Mouse (Mus musculus): ENCODE results near the gene Skiv2l. TPM values are rescaled to one million over a fixed set of nuclear protein-coding genes. Genes with fewer than 3 reads are reported as not detected.
"Not testable (repeated sequence)": the region's sequence is repeated elsewhere in the genome, so short reads cannot be mapped to it uniquely, and the experiment has no call there.

Skiv2l gene
- polyA plus RNA-seq, 1 experiment from 2014 or later, result 57.1 TPM

GRCm38 (mm10) chr17:34804301-34804700 lies 45.7 kb downstream of the Skiv2l start, which contains the start of gene Cyp21a1:
TSS of gene Cyp21a1 (minus strand) at chr17:34804561.
- DNase-seq (ENCODE audit: low spot score); H3K9me3 ChIP-seq; H3K27me3 ChIP-seq (replicated peaks; ENCODE audit: low read depth, poor library complexity, severe bottlenecking); H3K4me1 ChIP-seq; H3K4me3 ChIP-seq; H3K27ac ChIP-seq (replicated peaks); H3K36me3 ChIP-seq (replicated peaks): not testable (repeated sequence)
- WGBS, result 81% methylated on average over 6 of the region's 6 CpGs

- not testable (repeated sequence) for H3K36me3 ChIP-seq (replicated peaks); H3K4me3 ChIP-seq; DNase-seq (ENCODE audit: low spot score); H3K4me1 ChIP-seq; H3K27ac ChIP-seq (replicated peaks); H3K27me3 ChIP-seq (replicated peaks; ENCODE audit: low read depth, poor library complexity, severe bottlenecking); H3K9me3 ChIP-seq
- 92% methylated on average over 6 of the region's 6 CpGs for WGBS
These were observed 46.6 kb downstream of the Skiv2l start for GRCm38 (mm10) chr17:34803367-34803766.

- 94% methylated on average over 9 of the region's 9 CpGs for whole genome bisulfite sequencing
- DNase-seq (ENCODE audit: low spot score); H3K27me3 ChIP-seq (replicated peaks; ENCODE audit: low read depth, poor library complexity, severe bottlenecking); H3K9me3 ChIP-seq; H3K4me1 ChIP-seq; H3K4me3 ChIP-seq; H3K36me3 ChIP-seq (replicated peaks); H3K27ac ChIP-seq (replicated peaks): not testable (repeated sequence)
These were observed 47.3 kb downstream of the Skiv2l start for GRCm38 (mm10) chr17:34802756-34803155.

GRCm38 (mm10) chr17:34800781-34801305 lies 49.2 kb downstream of the Skiv2l start:
- H3K27me3 ChIP-seq (replicated peaks; ENCODE audit: low read depth, poor library complexity, severe bottlenecking); DNase-seq (ENCODE audit: low spot score); H3K27ac ChIP-seq (replicated peaks); H3K9me3 ChIP-seq; H3K4me1 ChIP-seq; H3K36me3 ChIP-seq (replicated peaks); H3K4me3 ChIP-seq: not testable (repeated sequence)
- 90% methylated on average over 16 of the region's 16 CpGs for WGBS

GRCm38 (mm10) chr17:34799531-34799925 lies 50.5 kb downstream of the Skiv2l start:
- H3K27ac ChIP-seq (replicated peaks), result no peak overlapping the region
- H3K4me1 ChIP-seq, result no peaks in the 10 kb centered on the region
- H3K36me3 ChIP-seq (replicated peaks), result no peaks in the 10 kb centered on the region
- no peaks in the 10 kb centered on the region for H3K27me3 ChIP-seq (replicated peaks; ENCODE audit: low read depth, poor library complexity, severe bottlenecking)
- H3K4me3 ChIP-seq, result no peak overlapping the region
- no peaks in the 10 kb centered on the region for H3K9me3 ChIP-seq
- 92% methylated on average over 4 of the region's 4 CpGs for WGBS
- DNase-seq (ENCODE audit: low spot score), result no peak

- no peaks in the 10 kb centered on the region for H3K36me3 ChIP-seq (replicated peaks)
- WGBS, result 88% methylated on average over 17 of the region's 17 CpGs
- H3K9me3 ChIP-seq, result no peaks in the 10 kb centered on the region
- H3K4me3 ChIP-seq, result no peak overlapping the region
- DNase-seq (ENCODE audit: low spot score), result no peak
- H3K4me1 ChIP-seq, result no peaks in the 10 kb centered on the region
- no peak overlapping the region for H3K27ac ChIP-seq (replicated peaks)
- H3K27me3 ChIP-seq (replicated peaks; ENCODE audit: low read depth, poor library complexity, severe bottlenecking), result no peaks in the 10 kb centered on the region
These were observed 51.0 kb downstream of the Skiv2l start for GRCm38 (mm10) chr17:34798866-34799530.

- H3K27me3 ChIP-seq (replicated peaks; ENCODE audit: low read depth, poor library complexity, severe bottlenecking); DNase-seq (ENCODE audit: low spot score); H3K36me3 ChIP-seq (replicated peaks); H3K27ac ChIP-seq (replicated peaks); H3K9me3 ChIP-seq; H3K4me1 ChIP-seq; H3K4me3 ChIP-seq: not testable (repeated sequence)
- WGBS, result 81% methylated on average over 7 of the region's 7 CpGs
These were observed 51.9 kb downstream of the Skiv2l start for GRCm38 (mm10) chr17:34798071-34798470.

- not testable (repeated sequence) for H3K4me1 ChIP-seq; H3K27ac ChIP-seq (replicated peaks); H3K9me3 ChIP-seq; H3K27me3 ChIP-seq (replicated peaks; ENCODE audit: low read depth, poor library complexity, severe bottlenecking); H3K4me3 ChIP-seq; H3K36me3 ChIP-seq (replicated peaks)
- peak; percentile 6 for DNase-seq (ENCODE audit: low spot score)
- 84% methylated on average over 10 of the region's 10 CpGs for WGBS
These were observed 52.6 kb downstream of the Skiv2l start for GRCm38 (mm10) chr17:34797211-34797995.

- Histone ChIP-seq H3K36me3 (replicated peaks) (no peaks in the 10 kb centered on the region), H3K4me3 (no peak overlapping the region), H3K27ac (replicated peaks) (no peak overlapping the region), H3K4me1 (no peaks in the 10 kb centered on the region), H3K9me3 (peaks cover 4% of the 10 kb centered on the region), H3K27me3 (replicated peaks; ENCODE audit: low read depth, poor library complexity, severe bottlenecking) (no peaks in the 10 kb centered on the region)
- WGBS, result 90% methylated on average over 8 of the region's 8 CpGs
- DNase-seq (ENCODE audit: low spot score), result no peak
These were observed 53.5 kb downstream of the Skiv2l start for GRCm38 (mm10) chr17:34796311-34797140.

GRCm38 (mm10) chr17:34795633-34796032 lies 54.4 kb downstream of the Skiv2l start:
- WGBS, result 68% methylated on average over 9 of the region's 9 CpGs
- Histone ChIP-seq H3K9me3 (peaks cover 7% of the 10 kb centered on the region), H3K27ac (replicated peaks) (no peak overlapping the region), H3K36me3 (replicated peaks) (no peaks in the 10 kb centered on the region), H3K4me1 (no peaks in the 10 kb centered on the region), H3K4me3 (no peak overlapping the region), H3K27me3 (replicated peaks; ENCODE audit: low read depth, poor library complexity, severe bottlenecking) (no peaks in the 10 kb centered on the region)
- DNase-seq (ENCODE audit: low spot score), result peak; percentile 35

- Histone ChIP-seq H3K4me1 (no peaks in the 10 kb centered on the region), H3K9me3 (peaks cover 9% of the 10 kb centered on the region), H3K27me3 (replicated peaks; ENCODE audit: low read depth, poor library complexity, severe bottlenecking) (no peaks in the 10 kb centered on the region), H3K27ac (replicated peaks) (no peak overlapping the region), H3K36me3 (replicated peaks) (no peaks in the 10 kb centered on the region), H3K4me3 (no peak overlapping the region)
- WGBS, result 83% methylated on average over 10 of the region's 10 CpGs
- DNase-seq (ENCODE audit: low spot score), result no peak
These were observed 55.0 kb downstream of the Skiv2l start for GRCm38 (mm10) chr17:34795016-34795415.

All from embryonic facial prominence, embryonic 10.5 days (tissue).